Mouse (Mus musculus) kidney, postnatal 0 days (tissue): Measurements from ENCODE around the gene Hils1. TPM values are rescaled to one million over a fixed set of nuclear protein-coding genes. Genes with fewer than 3 reads are reported as not detected.

Experiments used
- ATAC-seq: fragments of 200-750 bp; cut with Nextera tagmentation; replicated peaks from 2 replicates; pipeline ENCODE4 v1.8.0; 2017; ENCODE audit warnings: low read depth, moderate number of reproducible peaks, moderate TSS enrichment, moderate library complexity; ENCODE audit not compliant: low FRiP score
- DNase-seq: peaks from one replicate; pipeline ENCODE4 v3.0.0-alpha.2; 2016; ENCODE audit warnings: low spot score
- H3K27ac ChIP-seq: fragments of 300-500 bp; sonication (generic); 2 replicates; pipeline ENCODE4 v1.5.1; 2014; ENCODE audit warnings: mild to moderate bottlenecking
- H3K27me3 ChIP-seq: fragments of 300-500 bp; sonication (generic); 2 replicates; pipeline ENCODE4 v1.6.1; 2014; ENCODE audit warnings: low read length, mixed read lengths; ENCODE audit not compliant: insufficient read depth
- H3K36me3 ChIP-seq: fragments of 300-500 bp; sonication (generic); 2 replicates; pipeline ENCODE4 v1.6.1; 2014; ENCODE audit warnings: low read length, mixed read lengths; ENCODE audit not compliant: insufficient read depth
- H3K4me1 ChIP-seq: fragments of 300-500 bp; sonication (generic); replicated peaks from 2 replicates; pipeline ENCODE4 v1.6.1; 2014; ENCODE audit warnings: antibody characterized with exemption, low read length, mixed read lengths; ENCODE audit not compliant: insufficient read depth
- H3K4me2 ChIP-seq: fragments of 300-500 bp; sonication (generic); 2 replicates; pipeline ENCODE4 v1.6.1; 2014; ENCODE audit warnings: mild to moderate bottlenecking, low read length, moderate library complexity, mixed read lengths
- H3K4me3 ChIP-seq: fragments of 300-500 bp; sonication (generic); replicated peaks from 2 replicates; pipeline ENCODE4 v1.5.1; 2014; ENCODE audit warnings: low read depth, low read length
- H3K9ac ChIP-seq: fragments of 300-500 bp; sonication (generic); 2 replicates; pipeline ENCODE4 v1.6.1; 2014; ENCODE audit warnings: low read depth, low read length
- H3K9me3 ChIP-seq: fragments of 300-500 bp; sonication (generic); replicated peaks from 2 replicates; pipeline ENCODE4 v1.6.1; 2016; ENCODE audit warnings: low read length, inconsistent platforms, mixed read lengths
- CTCF ChIP-seq: IDR thresholded peaks from 2 replicates; pipeline ENCODE4 v1.5.1; 2016; ENCODE audit warnings: antibody characterized with exemption, low read depth, mild to moderate bottlenecking, moderate library complexity
- WGBS: fragments of 180-500 bp; shearing (Covaris S2); extraction: QIAGEN DNeasy Blood & Tissue Kit; methylation state at CpG from one replicate; pipeline ENCODE4 v1.1.7; 2014; 5-methylcytosine and 5-hydroxymethylcytosine counted together
- polyA plus RNA-seq: library from polyadenylated mRNA; unstranded; fragments of >200 nt; fragmentation: Nextera tagmentation; extraction: Ambion mirVana; gene quantifications from 2 replicates; pipeline ENCODE4 v1.2.1, GENCODE M21; 2015

Hils1 gene
- polyA plus RNA-seq, 1 experiment from 2014 or later, result not detected

GRCm38 (mm10) chr11:94987341-94987740, 19.9 kb downstream of the Hils1 start:
- Histone ChIP-seq H3K27ac (no peak overlapping the region), H3K27me3 (no peaks in the 10 kb centered on the region), H3K4me1 (peaks cover 36% of the 10 kb centered on the region), H3K36me3 (no peaks in the 10 kb centered on the region), H3K4me3 (no peak overlapping the region), H3K9ac (no peak overlapping the region), H3K4me2 (no peak overlapping the region), H3K9me3 (no peaks in the 10 kb centered on the region)
- no peak for DNase-seq
- ATAC-seq, result no peak
- no peak for TF ChIP-seq CTCF
- 41% methylated on average over 6 of the region's 6 CpGs for WGBS

GRCm38 (mm10) chr11:94987851-94988250, 20.5 kb downstream of the Hils1 start:
- no peak for ATAC-seq

GRCm38 (mm10) chr11:94988780-94989561, 21.6 kb downstream of the Hils1 start:
- peak overlapping the region; percentile 94 for H3K27ac ChIP-seq
- H3K4me2 ChIP-seq, result peak overlapping the region; percentile 97
- H3K4me3 ChIP-seq, result peak overlapping the region; percentile 45
- no peak for TF ChIP-seq CTCF
- H3K9me3 ChIP-seq, result no peaks in the 10 kb centered on the region
- DNase-seq, result no peak
- H3K36me3 ChIP-seq, result no peaks in the 10 kb centered on the region
- 13% methylated on average over 10 of the region's 10 CpGs for WGBS
- no peaks in the 10 kb centered on the region for H3K27me3 ChIP-seq
- H3K9ac ChIP-seq, result peak overlapping the region; percentile 90
- ATAC-seq, result no peak
- H3K4me1 ChIP-seq, result peaks cover 52% of the 10 kb centered on the region

More at GRCm38 (mm10) chr11:94987851-94988250, 20.5 kb downstream of the Hils1 start:
- H3K4me2 ChIP-seq, result no peak overlapping the region
- no peak overlapping the region for H3K4me3 ChIP-seq
- no peaks in the 10 kb centered on the region for H3K36me3 ChIP-seq
- H3K9ac ChIP-seq, result no peak overlapping the region
- no peaks in the 10 kb centered on the region for H3K9me3 ChIP-seq
- H3K27ac ChIP-seq, result no peak overlapping the region
- H3K4me1 ChIP-seq, result peaks cover 41% of the 10 kb centered on the region
- WGBS, result 83% methylated on average over 8 of the region's 8 CpGs
- H3K27me3 ChIP-seq, result no peaks in the 10 kb centered on the region
- DNase-seq, result no peak
- no peak for TF ChIP-seq CTCF

- H3K4me1 ChIP-seq, result peaks cover 58% of the 10 kb centered on the region
- no peaks in the 10 kb centered on the region for H3K9me3 ChIP-seq
- H3K4me2 ChIP-seq, result peak overlapping the region; percentile 97
- no peaks in the 10 kb centered on the region for H3K27me3 ChIP-seq
- peak overlapping the region; percentile 94 for H3K27ac ChIP-seq
- WGBS, result 2% methylated on average over 12 of the region's 12 CpGs
- DNase-seq, result peak; percentile 97
- peak overlapping the region; percentile 90 for H3K9ac ChIP-seq
- TF ChIP-seq CTCF, result peak; percentile 18; the same call in 1 of the 2 replicates
- H3K4me3 ChIP-seq, result peak overlapping the region; percentile 45
- H3K36me3 ChIP-seq, result no peaks in the 10 kb centered on the region
- ATAC-seq, result peak; percentile 50
Observed at GRCm38 (mm10) chr11:94989562-94990017, 22.2 kb downstream of the Hils1 start.

- H3K9ac ChIP-seq, result peak overlapping the region; percentile 90
- peaks cover 64% of the 10 kb centered on the region for H3K4me1 ChIP-seq
- no peaks in the 10 kb centered on the region for H3K36me3 ChIP-seq
- peak overlapping the region; percentile 94 for H3K27ac ChIP-seq
- 39% methylated on average over 6 of the region's 6 CpGs for WGBS
- no peak for TF ChIP-seq CTCF
- H3K4me2 ChIP-seq, result peak overlapping the region; percentile 97
- no peak for DNase-seq
- ATAC-seq, result no peak
- H3K27me3 ChIP-seq, result no peaks in the 10 kb centered on the region
- H3K4me3 ChIP-seq, result peak overlapping the region; percentile 90
- no peaks in the 10 kb centered on the region for H3K9me3 ChIP-seq
Observed at GRCm38 (mm10) chr11:94990102-94990748, 22.8 kb downstream of the Hils1 start.

GRCm38 (mm10) chr11:94990749-94991577, 23.6 kb downstream of the Hils1 start, which contains the start of gene Ppp1r9b:
Gene Ppp1r9b, plus strand, starts transcription at chr11:94991035.
- DNase-seq, result peak; percentile 97
- no peaks in the 10 kb centered on the region for H3K36me3 ChIP-seq
- H3K4me2 ChIP-seq, result peak within 1 kb of the TSS; percentile 97
- H3K4me1 ChIP-seq, result peaks cover 69% of the 10 kb centered on the region
- H3K9ac ChIP-seq, result peak within 1 kb of the TSS; percentile 90
- WGBS, result under 1% methylated on average over 62 of the region's 69 CpGs
- ATAC-seq, result peak; percentile 72
- peak within 1 kb of the TSS; percentile 94 for H3K27ac ChIP-seq
- H3K9me3 ChIP-seq, result no peaks in the 10 kb centered on the region
- no peaks in the 10 kb centered on the region for H3K27me3 ChIP-seq
- TF ChIP-seq CTCF, result peak; percentile 59
- H3K4me3 ChIP-seq, result peak within 1 kb of the TSS; percentile 90
